Mouse (Mus musculus): ENCODE results near the gene Htr1d. TPM values are rescaled to one million over a fixed set of nuclear protein-coding genes. Genes with fewer than 3 reads are reported as not detected.
A peak's percentile ranks its signal among the peaks of the same experiment; 100 is the strongest.

Gene Htr1d
- polyA plus RNA-seq, 1 experiment from 2014 or later: 0.75 TPM

DNA sequence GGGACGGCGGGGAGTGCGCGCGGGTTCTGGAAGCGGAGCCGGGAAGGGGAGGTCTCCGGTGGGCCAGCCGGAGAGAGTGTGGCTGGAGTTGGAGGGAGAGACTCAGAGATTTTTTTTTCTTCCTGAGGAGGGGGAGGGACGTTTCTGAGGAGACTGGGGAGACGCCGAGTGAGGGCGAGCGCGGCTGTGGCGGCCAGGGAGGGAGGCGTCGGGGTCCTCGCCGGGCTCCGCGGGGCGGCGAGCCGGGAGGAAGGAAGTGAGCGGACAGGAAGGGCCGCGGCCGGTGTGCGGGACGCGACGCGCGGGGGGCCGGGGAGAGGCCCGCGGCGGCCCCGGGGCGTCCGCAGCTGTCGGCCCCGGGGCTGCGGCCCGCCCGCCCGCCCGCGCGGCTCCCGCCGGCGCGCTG is 46.6 kb downstream of the Htr1d start:
- H3K36me3 ChIP-seq: no peaks in the 10 kb centered on the region
- peaks cover 4% of the 10 kb centered on the region for H3K27me3 ChIP-seq
- H3K4me1 ChIP-seq (replicated peaks): peaks cover 45% of the 10 kb centered on the region
- no peaks in the 10 kb centered on the region for H3K9me3 ChIP-seq
- H3K27ac ChIP-seq (replicated peaks): peak overlapping the region; percentile 97
- 0% methylated on average over 43 of the region's 55 CpGs for WGBS
- peak overlapping the region; percentile 93 for H3K4me3 ChIP-seq
- ATAC-seq (ENCODE audit: low read depth): peak; percentile 87
- H3K9ac ChIP-seq: peak overlapping the region; percentile 91
- peak overlapping the region; percentile 70 for H3K4me2 ChIP-seq

DNA sequence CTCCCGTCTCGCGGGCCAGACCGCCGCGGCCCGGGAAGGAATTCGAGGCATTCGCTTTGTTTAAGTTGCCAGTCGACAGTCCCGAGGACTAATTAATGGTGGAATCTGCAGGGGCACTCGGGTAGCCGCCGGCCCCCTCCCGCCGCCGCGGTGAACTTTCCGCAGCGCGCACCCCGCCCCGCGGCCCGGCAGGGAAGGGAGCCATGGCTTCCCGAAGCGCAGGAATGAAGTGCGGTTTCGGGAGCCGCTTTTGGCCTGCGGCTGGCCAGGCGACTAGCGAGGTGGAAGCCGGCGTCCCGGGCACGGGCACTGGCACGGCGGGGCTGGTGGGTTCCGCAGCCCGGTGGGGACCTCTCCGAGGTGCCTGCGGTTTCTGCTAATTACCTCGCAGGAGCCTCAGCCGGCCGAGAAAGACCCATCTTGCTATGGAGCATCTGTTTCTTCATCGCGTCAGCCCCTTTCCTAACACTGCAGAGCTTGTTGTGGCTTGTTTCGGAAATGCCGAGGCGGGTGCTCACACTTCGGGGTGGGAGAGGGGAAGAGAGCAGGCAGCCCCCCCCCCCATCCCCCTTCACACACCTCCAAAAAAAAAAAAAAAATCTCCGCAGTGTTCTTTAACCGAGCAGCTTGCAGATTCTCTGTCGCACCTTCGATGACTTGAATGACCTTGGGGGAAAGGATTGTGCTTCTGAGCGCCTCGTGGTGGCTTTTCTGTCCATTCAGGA is 47.2 kb downstream of the Htr1d start:
- WGBS: under 1% methylated on average over 53 of the region's 58 CpGs
- peak overlapping the region; percentile 93 for H3K4me3 ChIP-seq
- no peaks in the 10 kb centered on the region for H3K27me3 ChIP-seq
- peaks cover 45% of the 10 kb centered on the region for H3K4me1 ChIP-seq (replicated peaks)
- H3K4me2 ChIP-seq: peak overlapping the region; percentile 70
- H3K27ac ChIP-seq (replicated peaks): peak overlapping the region; percentile 97
- ATAC-seq (ENCODE audit: low read depth): peak; percentile 40
- no peaks in the 10 kb centered on the region for H3K9me3 ChIP-seq
- H3K9ac ChIP-seq: peak overlapping the region; percentile 91
- no peaks in the 10 kb centered on the region for H3K36me3 ChIP-seq

DNA sequence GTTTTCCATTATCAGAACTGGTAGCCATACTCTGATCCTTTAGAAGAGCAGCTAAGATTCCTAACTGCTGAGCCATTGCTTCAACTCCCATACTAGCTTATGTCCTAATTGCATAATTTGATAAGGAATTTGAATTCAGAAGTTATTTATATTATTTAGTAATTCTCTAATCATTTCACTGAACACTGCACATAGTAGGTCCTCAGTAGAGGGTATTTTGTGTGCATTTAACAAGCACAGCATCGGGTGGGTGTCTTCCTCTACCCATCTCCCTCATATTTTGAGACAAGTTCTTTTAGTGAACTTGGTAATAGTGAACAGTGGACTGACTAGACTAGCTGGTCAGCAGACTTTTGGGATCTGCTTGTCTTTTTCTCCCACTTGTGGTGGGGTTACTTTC is 53.4 kb downstream of the Htr1d start:
- Histone ChIP-seq H3K9ac (no peak overlapping the region), H3K27ac (replicated peaks) (no peak overlapping the region), H3K4me1 (replicated peaks) (peaks cover 17% of the 10 kb centered on the region), H3K27me3 (no peaks in the 10 kb centered on the region), H3K4me3 (no peak overlapping the region), H3K9me3 (no peaks in the 10 kb centered on the region), H3K36me3 (no peaks in the 10 kb centered on the region), H3K4me2 (no peak overlapping the region)
- WGBS: 88% methylated on average over 1 of the region's 1 CpGs
- ATAC-seq (ENCODE audit: low read depth): no peak

DNA sequence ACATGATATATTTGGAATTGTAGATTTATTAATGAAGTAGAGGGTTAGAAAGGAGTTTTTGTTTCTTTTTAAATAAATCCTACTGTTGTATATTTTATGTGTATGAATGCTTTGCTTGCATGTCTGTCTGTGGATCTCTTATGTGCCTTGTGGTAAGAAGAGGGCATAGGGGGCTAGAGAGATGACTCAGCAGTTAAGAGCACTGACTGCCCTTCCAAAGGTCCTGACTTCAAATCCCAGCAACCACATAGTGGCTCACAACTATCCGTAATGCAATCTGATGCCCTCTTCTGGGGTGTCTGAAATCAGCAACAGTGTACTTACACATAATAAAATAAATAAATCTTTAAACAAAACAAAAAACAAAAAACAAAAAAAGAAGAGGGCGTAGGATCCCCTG is 63.2 kb downstream of the Htr1d start:
- no peak overlapping the region for H3K4me2 ChIP-seq
- no peak overlapping the region for H3K4me3 ChIP-seq
- no peak for ATAC-seq (ENCODE audit: low read depth)
- H3K4me1 ChIP-seq (replicated peaks): no peaks in the 10 kb centered on the region
- 86% methylated on average over 2 of the region's 2 CpGs for WGBS
- H3K27ac ChIP-seq (replicated peaks): no peak overlapping the region
- no peaks in the 10 kb centered on the region for H3K36me3 ChIP-seq
- H3K9me3 ChIP-seq: no peaks in the 10 kb centered on the region
- no peaks in the 10 kb centered on the region for H3K27me3 ChIP-seq
- no peak overlapping the region for H3K9ac ChIP-seq

Other genes starting within 250 kb of the Htr1d start
- 8.6 and 8.8 TPM in 2 replicates for gene Asap3, start 217.2 kb upstream of the Htr1d start, polyA plus RNA-seq (2015; fragmentation: Nextera tagmentation; extraction: Ambion mirVana)
- gene Tcea3, start 175.8 kb upstream of the Htr1d start, polyA plus RNA-seq (2015; fragmentation: Nextera tagmentation; extraction: Ambion mirVana): 1.9 and 2.6 TPM in 2 replicates
- gene Zfp46, start 138.8 kb upstream of the Htr1d start, polyA plus RNA-seq (2015; fragmentation: Nextera tagmentation; extraction: Ambion mirVana): 41.9 and 45.8 TPM in 2 replicates
- gene Hnrnpr, start 112.6 kb upstream of the Htr1d start, polyA plus RNA-seq (2015; fragmentation: Nextera tagmentation; extraction: Ambion mirVana): 215 and 234 TPM in 2 replicates
- 0.43 TPM in 1 of 2 replicates, not detected in the other for gene 6030445D17Rik, start 38.7 kb downstream of the Htr1d start, polyA plus RNA-seq (2015; fragmentation: Nextera tagmentation; extraction: Ambion mirVana)
- 70.9 and 77.6 TPM in 2 replicates for gene Luzp1, start 46.2 kb downstream of the Htr1d start, polyA plus RNA-seq (2015; fragmentation: Nextera tagmentation; extraction: Ambion mirVana)
- gene Kdm1a, start 179.2 kb downstream of the Htr1d start, polyA plus RNA-seq (2015; fragmentation: Nextera tagmentation; extraction: Ambion mirVana): 76.5 TPM in 2 replicates
- not detected in 2 replicates for gene Tex46, start 186.9 kb downstream of the Htr1d start, polyA plus RNA-seq (2015; fragmentation: Nextera tagmentation; extraction: Ambion mirVana)
- gene Lactbl1, start 199.1 kb downstream of the Htr1d start, polyA plus RNA-seq (2015; fragmentation: Nextera tagmentation; extraction: Ambion mirVana): 0.10 TPM in 1 of 2 replicates, not detected in the other